Mouse (Mus musculus) heart, embryonic 16.5 days (tissue): ENCODE results near the gene Cacnb2. TPM values are rescaled to one million over a fixed set of nuclear protein-coding genes. Genes with fewer than 3 reads are reported as not detected.

Source experiments
- ATAC-seq: fragments of 200-750 bp; cut with Nextera tagmentation; replicated peaks from 2 replicates; pipeline ENCODE4 v1.8.0; 2017; ENCODE audit warnings: moderate number of reproducible peaks; ENCODE audit not compliant: insufficient read depth, low FRiP score; ENCODE audit errors: extremely low read depth
- H3K27ac ChIP-seq: fragments of 300-500 bp; sonication (generic); 2 replicates; pipeline ENCODE4 v1.5.1; 2014; ENCODE audit warnings: mild to moderate bottlenecking, low read length, control low read depth, moderate library complexity
- H3K27me3 ChIP-seq: fragments of 300-500 bp; sonication (generic); 2 replicates; pipeline ENCODE4 v1.6.1; 2014; ENCODE audit warnings: low read length, mixed read lengths; ENCODE audit not compliant: control insufficient read depth, insufficient read depth
- H3K36me3 ChIP-seq: fragments of 300-500 bp; sonication (generic); 2 replicates; pipeline ENCODE4 v1.6.1; 2014; ENCODE audit not compliant: control insufficient read depth, insufficient read depth
- H3K4me1 ChIP-seq: fragments of 300-500 bp; sonication (generic); 2 replicates; pipeline ENCODE4 v1.6.1; 2014; ENCODE audit warnings: low read length, mixed read lengths; ENCODE audit not compliant: control insufficient read depth, insufficient read depth
- H3K4me2 ChIP-seq: fragments of 300-500 bp; sonication (generic); 2 replicates; pipeline ENCODE4 v1.6.1; 2014; ENCODE audit warnings: low read depth, mild to moderate bottlenecking, control low read depth, low read length
- H3K4me3 ChIP-seq: fragments of 300-500 bp; sonication (generic); 2 replicates; pipeline ENCODE4 v1.5.1; 2014; ENCODE audit warnings: mild to moderate bottlenecking, control low read depth, low read length
- H3K9ac ChIP-seq: fragments of 300-500 bp; sonication (generic); 2 replicates; pipeline ENCODE4 v1.6.1; 2014; ENCODE audit warnings: low read length, control low read depth
- H3K9me3 ChIP-seq: fragments of 300-500 bp; sonication (generic); replicated peaks from 2 replicates; pipeline ENCODE4 v1.6.1; 2016; ENCODE audit warnings: low read length; ENCODE audit not compliant: control insufficient read depth
- WGBS: fragments of 180-500 bp; shearing (Covaris S2); extraction: QIAGEN DNeasy Blood & Tissue Kit; methylation state at CpG from one replicate; pipeline ENCODE4 v1.1.7; 2014; 5-methylcytosine and 5-hydroxymethylcytosine counted together
- polyA plus RNA-seq: library from polyadenylated mRNA; unstranded; fragments of >200 nt; fragmentation: Nextera tagmentation; extraction: Ambion mirVana; gene quantifications from 2 replicates; pipeline ENCODE4 v1.2.1, GENCODE M21; 2015

Cacnb2 gene
- polyA plus RNA-seq, 1 experiment from 2014 or later = 12.9 TPM

- Histone ChIP-seq H3K9me3 (no peaks in the 10 kb centered on the region), H3K27me3 (no peaks in the 10 kb centered on the region), H3K4me1 (peaks cover 19% of the 10 kb centered on the region), H3K4me2 (no peak overlapping the region), H3K27ac (no peak overlapping the region), H3K9ac (no peak overlapping the region), H3K4me3 (no peak overlapping the region), H3K36me3 (no peaks in the 10 kb centered on the region)
- WGBS = 75% methylated on average over 6 of the region's 6 CpGs
- ATAC-seq = no peak
Measured at GRCm38 (mm10) chr2:14875616-14876015, 272.7 kb downstream of the Cacnb2 start.

- Histone ChIP-seq H3K27ac (no peak overlapping the region), H3K27me3 (no peaks in the 10 kb centered on the region), H3K4me3 (no peak overlapping the region), H3K36me3 (no peaks in the 10 kb centered on the region), H3K9me3 (no peaks in the 10 kb centered on the region), H3K4me2 (no peak overlapping the region), H3K9ac (no peak overlapping the region), H3K4me1 (peaks cover 29% of the 10 kb centered on the region)
- ATAC-seq = no peak
Measured at GRCm38 (mm10) chr2:14878953-14879352, 276.1 kb downstream of the Cacnb2 start.

GRCm38 (mm10) chr2:14883460-14883859 is 280.6 kb downstream of the Cacnb2 start:
- 72% methylated on average over 3 of the region's 3 CpGs for WGBS
- no peak for ATAC-seq
- no peaks in the 10 kb centered on the region for H3K36me3 ChIP-seq
- H3K27ac ChIP-seq = no peak overlapping the region
- no peak overlapping the region for H3K4me3 ChIP-seq
- no peak overlapping the region for H3K9ac ChIP-seq
- no peaks in the 10 kb centered on the region for H3K9me3 ChIP-seq
- H3K4me2 ChIP-seq = no peak overlapping the region
- peaks cover 21% of the 10 kb centered on the region for H3K4me1 ChIP-seq
- no peaks in the 10 kb centered on the region for H3K27me3 ChIP-seq

GRCm38 (mm10) chr2:14888406-14889195 is 285.7 kb downstream of the Cacnb2 start:
- Histone ChIP-seq H3K27me3 (no peaks in the 10 kb centered on the region), H3K4me2 (no peak overlapping the region), H3K36me3 (no peaks in the 10 kb centered on the region), H3K9ac (no peak overlapping the region), H3K27ac (no peak overlapping the region), H3K4me1 (no peaks in the 10 kb centered on the region), H3K9me3 (no peaks in the 10 kb centered on the region), H3K4me3 (no peak overlapping the region)
- WGBS = 63% methylated on average over 4 of the region's 4 CpGs
- ATAC-seq = no peak

- Histone ChIP-seq H3K9ac (no peak overlapping the region), H3K4me3 (no peak overlapping the region), H3K4me2 (no peak overlapping the region), H3K4me1 (peaks cover 4% of the 10 kb centered on the region; the same call in 1 of the 2 replicates), H3K9me3 (no peaks in the 10 kb centered on the region), H3K27ac (no peak overlapping the region), H3K27me3 (no peaks in the 10 kb centered on the region), H3K36me3 (no peaks in the 10 kb centered on the region)
- WGBS = 83% methylated on average over 3 of the region's 3 CpGs
- no peak for ATAC-seq
Measured at GRCm38 (mm10) chr2:14903837-14904236, 300.9 kb downstream of the Cacnb2 start.

GRCm38 (mm10) chr2:14904865-14905264 is 302.0 kb downstream of the Cacnb2 start:
- no peaks in the 10 kb centered on the region for H3K36me3 ChIP-seq
- no peak overlapping the region for H3K27ac ChIP-seq
- 69% methylated on average over 2 of the region's 2 CpGs for WGBS
- H3K4me2 ChIP-seq = no peak overlapping the region
- H3K4me1 ChIP-seq = peaks cover 4% of the 10 kb centered on the region; the same call in 1 of the 2 replicates
- no peaks in the 10 kb centered on the region for H3K27me3 ChIP-seq
- H3K9ac ChIP-seq = no peak overlapping the region
- H3K9me3 ChIP-seq = no peaks in the 10 kb centered on the region
- no peak overlapping the region for H3K4me3 ChIP-seq
- no peak for ATAC-seq

- WGBS = 53% methylated on average over 10 of the region's 10 CpGs
- H3K27ac ChIP-seq = no peak overlapping the region
- H3K4me3 ChIP-seq = no peak overlapping the region
- H3K9me3 ChIP-seq = no peaks in the 10 kb centered on the region
- peaks cover 4% of the 10 kb centered on the region; the same call in 1 of the 2 replicates for H3K4me1 ChIP-seq
- no peak for ATAC-seq
- H3K27me3 ChIP-seq = no peaks in the 10 kb centered on the region
- no peak overlapping the region for H3K4me2 ChIP-seq
- no peak overlapping the region for H3K9ac ChIP-seq
- H3K36me3 ChIP-seq = no peaks in the 10 kb centered on the region
Measured at GRCm38 (mm10) chr2:14907124-14907925, 304.4 kb downstream of the Cacnb2 start.

GRCm38 (mm10) chr2:14917585-14918247 is 314.8 kb downstream of the Cacnb2 start:
- Histone ChIP-seq H3K4me3 (no peak overlapping the region), H3K27ac (peak overlapping the region; percentile 46), H3K4me2 (peak overlapping the region; percentile 7; the same call in 1 of the 2 replicates), H3K9ac (no peak overlapping the region), H3K9me3 (no peaks in the 10 kb centered on the region), H3K4me1 (peaks cover 19% of the 10 kb centered on the region), H3K36me3 (no peaks in the 10 kb centered on the region), H3K27me3 (no peaks in the 10 kb centered on the region)
- ATAC-seq = peak; percentile 87
- WGBS = 44% methylated on average over 3 of the region's 3 CpGs
